ENCODE assay signal across 8 mouse cellular contexts in genomic region chr3:107696910-107697309, GRCm38 (mm10). TPM values are rescaled to one million over a fixed set of nuclear protein-coding genes. Genes with fewer than 3 reads are reported as not detected.
A peak's percentile ranks its signal among the peaks of the same experiment; 100 is the strongest.
DNase-seq lines count a peak whose midpoint lies in the region; ATAC-seq and TF ChIP-seq lines count a peak whose summit lies in the region.

No protein-coding gene starts in this region.

- H3K27me3 ChIP-seq in lung, embryonic 16.5 days (ENCODE audit: control insufficient read depth, insufficient read depth, low read depth, low read length) = no peaks in the 10 kb centered on the region
- H3K27me3 ChIP-seq in limb, embryonic 14.5 days (ENCODE audit: control insufficient read depth, insufficient read depth, low read length) = no peaks in the 10 kb centered on the region
- no peaks in the 10 kb centered on the region for H3K27me3 ChIP-seq in stomach, embryonic 16.5 days (ENCODE audit: control insufficient read depth, insufficient read depth, low read length)

- peaks cover 21% of the 10 kb centered on the region for H3K4me1 ChIP-seq in lung, embryonic 16.5 days (replicated peaks; ENCODE audit: control insufficient read depth, insufficient read depth, low read length)
- peaks cover 9% of the 10 kb centered on the region for H3K4me1 ChIP-seq in lung, adult 2 months (ENCODE audit: control insufficient read depth, insufficient read depth, low read length)
- peaks cover 17% of the 10 kb centered on the region for H3K4me1 ChIP-seq in limb, embryonic 14.5 days (ENCODE audit: control insufficient read depth, insufficient read depth, low read length)
- H3K4me1 ChIP-seq in stomach, embryonic 16.5 days (ENCODE audit: control insufficient read depth, insufficient read depth, low read length) = peaks cover 18% of the 10 kb centered on the region

- peak; percentile 35 for DNase-seq in adrenal gland, adult 2 months
- no peak for DNase-seq in adrenal gland, postnatal 25 days
- no peak for DNase-seq in lung, adult 2 months
- no peak for DNase-seq in limb, embryonic 14.5 days (ENCODE audit: low spot score)
- no peak for DNase-seq in frontal cortex, postnatal 10 days (ENCODE audit: low spot score in 2 of 2)
- DNase-seq in Muller cell, postnatal 12 days (ENCODE audit: inconsistent ontology term) = no peak

- no peak overlapping the region for H3K27ac ChIP-seq in lung, embryonic 16.5 days (ENCODE audit: low read length)
- no peak overlapping the region for H3K27ac ChIP-seq in limb, embryonic 14.5 days (replicated peaks; ENCODE audit: low read depth, low read length)
- H3K27ac ChIP-seq in stomach, embryonic 16.5 days (ENCODE audit: low read length) = no peak overlapping the region

- H3K4me3 ChIP-seq in lung, embryonic 16.5 days (ENCODE audit: low read length) = 0 out of 2 replicates have a peak overlapping the region, but pooled peaks have one; percentile 4
- H3K4me3 ChIP-seq in lung, adult 2 months (replicated peaks; ENCODE audit: extremely low read depth, low read depth, low read length) = no peak overlapping the region
- H3K4me3 ChIP-seq in limb, embryonic 14.5 days (replicated peaks; ENCODE audit: low read length) = 0 out of 2 replicates have a peak overlapping the region, but pooled peaks have one; percentile 83
- H3K4me3 ChIP-seq in stomach, embryonic 16.5 days (replicated peaks; ENCODE audit: low read length) = peak overlapping the region; percentile 5; the same call in 1 of the 2 replicates

- peak overlapping the region; percentile 33; the same call in 1 of the 2 replicates for H3K4me2 ChIP-seq in lung, embryonic 16.5 days (ENCODE audit: low read depth, low read length)
- peak overlapping the region; percentile 43 for H3K4me2 ChIP-seq in limb, embryonic 14.5 days (replicated peaks; ENCODE audit: low read depth, low read length, severe bottlenecking)
- peak overlapping the region; percentile 34 for H3K4me2 ChIP-seq in stomach, embryonic 16.5 days (ENCODE audit: low read depth, low read length)

- H3K36me3 ChIP-seq in lung, embryonic 16.5 days (ENCODE audit: control insufficient read depth, insufficient read depth, low read length) = no peaks in the 10 kb centered on the region
- no peaks in the 10 kb centered on the region for H3K36me3 ChIP-seq in limb, embryonic 14.5 days (ENCODE audit: control insufficient read depth, insufficient read depth, low read length)
- no peaks in the 10 kb centered on the region for H3K36me3 ChIP-seq in stomach, embryonic 16.5 days (ENCODE audit: control insufficient read depth, insufficient read depth, low read length)

- ATAC-seq in lung, embryonic 16.5 days (ENCODE audit: low read depth) = peak; percentile 18
- no peak; the same call in 1 of the 2 replicates for ATAC-seq in limb, embryonic 14.5 days (ENCODE audit: low FRiP score, low read depth)
- peak; percentile 23 for ATAC-seq in stomach, embryonic 16.5 days (ENCODE audit: insufficient read depth, low FRiP score)

- no peak for TF ChIP-seq CTCF in lung, adult 2 months (IDR thresholded peaks at IDR 0.05; ENCODE audit: insufficient read depth, low read length)

- 18% methylated on average over 3 of the region's 3 CpGs for WGBS in lung, embryonic 16.5 days
- 27% methylated on average over 3 of the region's 3 CpGs for WGBS in lung, adult 2 months
- 35% methylated on average over 3 of the region's 3 CpGs for WGBS in limb, embryonic 14.5 days
- WGBS in stomach, embryonic 16.5 days = 21% methylated on average over 3 of the region's 3 CpGs

- H3K9ac ChIP-seq in lung, embryonic 16.5 days (ENCODE audit: low read length) = peak overlapping the region; percentile 40
- H3K9ac ChIP-seq in limb, embryonic 14.5 days (ENCODE audit: low read depth, low read length, severe bottlenecking) = peak overlapping the region; percentile 34; the same call in 1 of the 2 replicates
- H3K9ac ChIP-seq in stomach, embryonic 16.5 days (ENCODE audit: low read length) = peak overlapping the region; percentile 52; the same call in 1 of the 2 replicates

- no peak for TF ChIP-seq POLR2A in lung, adult 2 months (IDR thresholded peaks at IDR 0.05; ENCODE audit: borderline replicate concordance, extremely low read depth, low read depth, low read length)
- no peak for TF ChIP-seq POLR2A in limb, embryonic 14.5 days (IDR thresholded peaks at IDR 0.05; ENCODE audit: borderline replicate concordance, extremely low read depth, insufficient read depth, insufficient read length)

- no peaks in the 10 kb centered on the region for H3K9me3 ChIP-seq in lung, embryonic 16.5 days (ENCODE audit: control insufficient read depth, low read length)
- H3K9me3 ChIP-seq in limb, embryonic 14.5 days (ENCODE audit: control insufficient read depth, low read length) = no peaks in the 10 kb centered on the region
- H3K9me3 ChIP-seq in stomach, embryonic 16.5 days (replicated peaks; ENCODE audit: control insufficient read depth, low read length) = no peaks in the 10 kb centered on the region

RNA-seq across cellular contexts. Expression of gene Ahcyl1, which starts 0.6 kb away (rescaled TPM):
- total RNA-seq in adrenal gland, adult 2 months (2021) = 100 to 1,000 TPM; 218 to 230 TPM
- 33.9 and 37.0 TPM in 2 replicates for polyA plus RNA-seq in adrenal gland, adult 2 months (2012; rRNA removed)
- total RNA-seq in adrenal gland, postnatal 25 days (2021) = 211 and 235 TPM in 2 replicates
- 71.2 and 76.3 TPM in 2 replicates for polyA plus RNA-seq in lung, embryonic 16.5 days (2015; fragmentation: Nextera tagmentation; extraction: Ambion mirVana)
- polyA plus RNA-seq in lung, adult 2 months (2012; rRNA removed) = 33.7 and 53.1 TPM in 2 replicates
- 142 and 143 TPM in 2 replicates for polyA plus RNA-seq in limb, embryonic 14.5 days (2012; rRNA removed)
- polyA plus RNA-seq in limb, embryonic 14.5 days (2014; fragmentation: Nextera tagmentation; extraction: Ambion mirVana) = 97.1 and 110 TPM in 2 replicates
- polyA plus RNA-seq in stomach, embryonic 16.5 days (2015; fragmentation: Nextera tagmentation; extraction: Ambion mirVana) = 65.8 and 71.2 TPM in 2 replicates
